Mouse (Mus musculus): ENCODE data around the gene Gsg1l. TPM values are rescaled to one million over a fixed set of nuclear protein-coding genes. Genes with fewer than 3 reads are reported as not detected.

Gsg1l gene
- polyA plus RNA-seq, 1 experiment from 2014 or later, result 0.55 TPM

DNA sequence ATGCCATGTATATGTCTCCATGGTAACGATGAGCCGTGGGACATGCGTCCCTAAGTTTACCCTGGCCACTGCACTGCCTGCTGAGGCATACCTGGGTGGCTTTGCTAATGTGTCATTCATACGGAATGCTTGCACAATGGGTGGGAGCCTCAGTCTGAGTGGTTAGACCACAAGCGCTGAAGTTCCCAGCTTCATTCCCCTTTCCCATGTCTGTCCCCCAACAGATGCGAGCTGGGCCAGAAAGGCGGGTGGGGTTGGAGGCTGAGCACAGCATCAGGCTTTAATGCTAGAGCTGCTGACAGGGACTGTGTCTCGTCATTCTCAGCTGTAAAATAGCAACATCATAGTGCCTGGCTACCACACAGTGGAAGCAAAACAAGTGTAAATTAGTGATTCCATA is 136.3 kb downstream of the Gsg1l start:
- H3K36me3 ChIP-seq (ENCODE audit: control insufficient read depth, insufficient read depth, low read length), result no peaks in the 10 kb centered on the region
- WGBS, result 66% methylated on average over 8 of the region's 8 CpGs

DNA sequence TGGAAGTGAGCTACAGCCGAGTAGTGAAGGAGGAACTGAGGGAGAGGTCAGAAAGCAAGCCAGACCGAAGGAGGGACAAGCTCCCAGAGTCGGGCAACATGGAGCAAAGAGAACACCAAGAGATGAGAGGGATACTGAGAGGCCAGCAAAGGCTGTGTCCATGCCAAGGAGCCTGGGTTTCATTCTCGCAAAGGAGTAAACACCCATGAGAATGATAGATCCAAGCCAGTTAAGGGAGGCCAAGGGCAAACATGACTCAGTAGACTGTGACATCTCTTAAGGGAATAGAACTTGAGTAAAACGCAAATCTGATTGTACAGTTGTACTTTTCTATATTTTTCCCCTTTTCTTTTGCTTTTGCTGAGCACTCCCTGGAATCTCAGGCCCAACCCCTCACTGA is 137.6 kb downstream of the Gsg1l start:
- no peak overlapping the region for H3K9ac ChIP-seq (ENCODE audit: low read length)
- no peak overlapping the region for H3K4me2 ChIP-seq (ENCODE audit: low read depth, severe bottlenecking)
- H3K36me3 ChIP-seq (ENCODE audit: control insufficient read depth, insufficient read depth, low read length), result no peaks in the 10 kb centered on the region
- H3K27ac ChIP-seq (replicated peaks; ENCODE audit: low read depth, low read length), result no peak overlapping the region
- ATAC-seq (ENCODE audit: insufficient number of reproducible peaks, low FRiP score, low TSS enrichment, low read depth), result no peak
- H3K4me3 ChIP-seq (ENCODE audit: low read depth, low read length), result no peak overlapping the region
- WGBS, result 87% methylated on average over 5 of the region's 5 CpGs
- H3K4me1 ChIP-seq (ENCODE audit: control insufficient read depth, insufficient read depth, low read length), result peaks cover 3% of the 10 kb centered on the region; the same call in 1 of the 2 replicates
- no peaks in the 10 kb centered on the region for H3K27me3 ChIP-seq (ENCODE audit: control insufficient read depth, insufficient read depth, low read length)
- DNase-seq (ENCODE audit: low spot score), result no peak
- no peaks in the 10 kb centered on the region for H3K9me3 ChIP-seq (ENCODE audit: control insufficient read depth, low read length)

More for the DNA sequence above, 136.3 kb downstream of the Gsg1l start:
- DNase-seq (ENCODE audit: low spot score) (no peak), ATAC-seq (ENCODE audit: insufficient number of reproducible peaks, low FRiP score, low TSS enrichment, low read depth) (no peak)
- Histone ChIP-seq H3K9ac (ENCODE audit: low read length) (no peak overlapping the region), H3K9me3 (ENCODE audit: control insufficient read depth, low read length) (no peaks in the 10 kb centered on the region), H3K4me3 (ENCODE audit: low read depth, low read length) (no peak overlapping the region), H3K4me2 (ENCODE audit: low read depth, severe bottlenecking) (no peak overlapping the region), H3K27me3 (ENCODE audit: control insufficient read depth, insufficient read depth, low read length) (no peaks in the 10 kb centered on the region), H3K27ac (replicated peaks; ENCODE audit: low read depth, low read length) (no peak overlapping the region), H3K4me1 (ENCODE audit: control insufficient read depth, insufficient read depth, low read length) (peaks cover 3% of the 10 kb centered on the region; the same call in 1 of the 2 replicates)

DNA sequence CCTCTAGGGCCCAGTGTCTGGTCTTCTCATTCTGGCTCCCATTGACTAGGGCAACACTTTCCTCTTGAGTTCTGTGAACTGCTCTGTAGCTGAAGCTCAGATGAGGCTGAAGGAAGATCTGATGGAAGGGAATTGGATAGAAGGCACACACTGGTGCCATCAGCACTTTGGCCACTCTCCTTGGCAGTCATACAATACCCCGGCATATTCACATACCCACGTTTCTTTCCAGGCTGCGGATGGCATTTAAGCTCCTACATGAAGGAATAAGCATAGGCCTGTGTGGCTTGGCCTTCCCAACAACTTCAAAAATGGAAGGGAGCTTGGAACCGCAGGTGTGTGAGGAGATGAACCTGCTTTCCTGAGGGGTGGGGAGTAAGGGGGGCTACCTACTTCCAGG is 138.7 kb downstream of the Gsg1l start:
- no peak overlapping the region for H3K9ac ChIP-seq (ENCODE audit: low read length)
- peaks cover 3% of the 10 kb centered on the region; the same call in 1 of the 2 replicates for H3K4me1 ChIP-seq (ENCODE audit: control insufficient read depth, insufficient read depth, low read length)
- H3K27me3 ChIP-seq (ENCODE audit: control insufficient read depth, insufficient read depth, low read length), result no peaks in the 10 kb centered on the region
- no peak overlapping the region for H3K4me2 ChIP-seq (ENCODE audit: low read depth, severe bottlenecking)
- 96% methylated on average over 4 of the region's 4 CpGs for WGBS
- no peaks in the 10 kb centered on the region for H3K9me3 ChIP-seq (ENCODE audit: control insufficient read depth, low read length)
- DNase-seq (ENCODE audit: low spot score) (no peak), ATAC-seq (ENCODE audit: insufficient number of reproducible peaks, low FRiP score, low TSS enrichment, low read depth) (no peak)
- H3K4me3 ChIP-seq (ENCODE audit: low read depth, low read length), result no peak overlapping the region
- H3K36me3 ChIP-seq (ENCODE audit: control insufficient read depth, insufficient read depth, low read length), result no peaks in the 10 kb centered on the region
- H3K27ac ChIP-seq (replicated peaks; ENCODE audit: low read depth, low read length), result no peak overlapping the region

DNA sequence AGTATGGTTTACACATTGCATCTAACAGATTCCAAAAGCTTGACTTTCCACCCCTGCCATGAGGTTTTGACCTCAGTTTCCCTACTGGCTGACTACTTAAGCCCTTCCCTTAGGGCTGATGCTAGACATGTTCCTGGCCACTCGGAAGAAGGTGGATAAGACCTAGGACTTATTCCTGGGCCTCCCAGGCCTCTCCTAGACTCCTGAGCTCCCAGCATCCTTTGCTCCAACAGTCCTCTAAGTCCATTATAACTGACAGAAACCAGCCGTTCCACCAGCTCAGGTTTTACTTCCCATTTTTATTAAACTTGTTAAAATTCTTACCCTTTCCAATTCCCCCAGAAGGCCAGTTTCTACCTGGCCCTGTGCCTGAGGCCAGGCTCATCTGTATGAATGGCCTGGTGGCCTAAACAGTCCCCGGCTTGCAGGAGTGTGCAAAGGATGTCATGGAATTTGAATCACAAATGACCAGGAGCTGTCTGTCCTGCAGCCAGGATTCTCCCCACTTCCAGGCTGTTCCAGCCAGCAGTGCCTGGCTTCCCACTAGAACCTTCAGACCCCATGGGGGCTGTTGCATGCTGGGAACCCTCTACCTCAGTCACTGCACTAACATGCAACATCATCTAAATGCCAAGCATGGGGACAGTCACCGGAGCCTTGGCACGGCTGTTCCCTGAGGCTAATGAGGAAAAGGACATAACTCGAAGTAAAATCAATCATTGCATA is 139.7 kb downstream of the Gsg1l start:
- no peak for ATAC-seq (ENCODE audit: insufficient number of reproducible peaks, low FRiP score, low TSS enrichment, low read depth)
- DNase-seq (ENCODE audit: low spot score), result no peak
- no peaks in the 10 kb centered on the region for H3K9me3 ChIP-seq (ENCODE audit: control insufficient read depth, low read length)
- H3K4me2 ChIP-seq (ENCODE audit: low read depth, severe bottlenecking), result no peak overlapping the region
- no peak overlapping the region for H3K27ac ChIP-seq (replicated peaks; ENCODE audit: low read depth, low read length)
- H3K4me3 ChIP-seq (ENCODE audit: low read depth, low read length), result no peak overlapping the region
- H3K9ac ChIP-seq (ENCODE audit: low read length), result no peak overlapping the region
- no peaks in the 10 kb centered on the region for H3K27me3 ChIP-seq (ENCODE audit: control insufficient read depth, insufficient read depth, low read length)
- H3K36me3 ChIP-seq (ENCODE audit: control insufficient read depth, insufficient read depth, low read length), result no peaks in the 10 kb centered on the region
- H3K4me1 ChIP-seq (ENCODE audit: control insufficient read depth, insufficient read depth, low read length), result peaks cover 3% of the 10 kb centered on the region; the same call in 1 of the 2 replicates
- 83% methylated on average over 6 of the region's 6 CpGs for WGBS

DNA sequence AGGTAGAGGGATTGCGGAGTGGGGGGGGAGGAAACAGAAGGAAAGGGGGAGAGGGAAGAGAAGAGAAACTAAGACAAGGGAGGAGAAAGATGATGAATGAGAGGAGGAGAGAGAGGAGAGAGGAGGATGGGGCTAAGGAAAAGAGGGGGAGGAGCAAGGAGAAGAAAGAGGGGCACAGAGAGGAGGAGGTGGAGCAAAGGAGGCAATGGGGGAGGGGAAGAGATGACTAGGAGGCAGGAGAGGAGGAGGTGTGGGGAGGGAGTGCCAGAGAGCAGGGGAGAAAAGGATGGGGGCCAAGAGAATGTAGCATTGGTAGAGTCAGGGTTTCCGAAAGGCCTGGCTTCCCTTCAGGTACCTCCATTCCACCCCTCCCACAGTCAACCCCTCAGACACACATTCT is 147.9 kb downstream of the Gsg1l start:
- Histone ChIP-seq H3K4me3 (ENCODE audit: low read depth, low read length) (no peak overlapping the region), H3K4me1 (ENCODE audit: control insufficient read depth, insufficient read depth, low read length) (peaks cover 13% of the 10 kb centered on the region), H3K9ac (ENCODE audit: low read length) (no peak overlapping the region), H3K27ac (replicated peaks; ENCODE audit: low read depth, low read length) (no peak overlapping the region), H3K27me3 (ENCODE audit: control insufficient read depth, insufficient read depth, low read length) (no peaks in the 10 kb centered on the region), H3K4me2 (ENCODE audit: low read depth, severe bottlenecking) (no peak overlapping the region), H3K9me3 (ENCODE audit: control insufficient read depth, low read length) (no peaks in the 10 kb centered on the region), H3K36me3 (ENCODE audit: control insufficient read depth, insufficient read depth, low read length) (no peaks in the 10 kb centered on the region)
- ATAC-seq (ENCODE audit: insufficient number of reproducible peaks, low FRiP score, low TSS enrichment, low read depth), result no peak
- DNase-seq (ENCODE audit: low spot score), result no peak
- WGBS, result 64% methylated on average over 2 of the region's 2 CpGs

DNA sequence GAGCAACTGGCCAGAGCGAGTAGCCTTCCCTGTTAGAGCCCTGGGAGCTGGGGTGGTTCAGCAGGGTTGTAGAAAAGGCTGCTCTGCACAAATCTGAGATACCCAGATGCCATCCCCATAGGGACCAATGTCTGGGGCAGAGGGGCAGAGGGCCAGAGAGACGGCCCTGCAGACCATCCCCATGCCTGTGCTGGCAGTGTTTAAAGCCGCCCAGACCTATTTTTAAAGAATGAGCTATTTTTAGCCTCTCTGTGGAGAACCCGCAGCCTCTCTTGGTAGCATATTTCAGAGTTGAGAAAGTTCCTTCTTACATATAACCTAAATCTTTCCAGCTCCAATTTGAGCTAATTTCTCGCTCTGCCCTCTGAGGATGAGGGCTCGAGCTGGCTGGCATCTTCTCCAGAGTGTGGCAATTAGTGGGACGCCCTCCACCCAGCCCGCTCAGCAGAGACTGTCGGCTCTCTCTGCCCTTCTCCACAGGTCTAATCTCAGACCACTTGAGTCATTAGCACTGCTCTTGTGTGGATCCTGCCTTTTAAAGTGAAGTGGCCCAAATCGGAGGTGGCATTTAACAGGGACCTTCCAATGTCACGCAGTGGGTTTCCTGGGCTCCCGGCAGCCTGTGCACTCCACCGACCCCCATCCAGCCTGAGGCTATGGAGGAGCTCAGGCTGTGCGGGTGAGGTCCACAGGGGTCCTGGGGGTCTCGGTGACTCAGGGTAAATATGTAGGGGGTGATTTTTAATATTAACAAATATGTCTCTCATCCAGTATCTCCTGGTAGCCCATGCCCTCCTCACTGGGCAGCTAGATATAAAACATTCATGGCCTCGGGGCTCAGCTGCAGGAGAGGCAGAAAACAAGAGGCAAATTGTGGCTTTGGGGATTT is 148.6 kb downstream of the Gsg1l start:
- Histone ChIP-seq H3K27me3 (ENCODE audit: control insufficient read depth, insufficient read depth, low read length) (no peaks in the 10 kb centered on the region), H3K4me1 (ENCODE audit: control insufficient read depth, insufficient read depth, low read length) (peaks cover 13% of the 10 kb centered on the region), H3K27ac (replicated peaks; ENCODE audit: low read depth, low read length) (no peak overlapping the region), H3K4me3 (ENCODE audit: low read depth, low read length) (no peak overlapping the region), H3K9me3 (ENCODE audit: control insufficient read depth, low read length) (no peaks in the 10 kb centered on the region), H3K4me2 (ENCODE audit: low read depth, severe bottlenecking) (no peak overlapping the region), H3K9ac (ENCODE audit: low read length) (0 out of 2 replicates have a peak overlapping the region, but pooled peaks have one; percentile 22), H3K36me3 (ENCODE audit: control insufficient read depth, insufficient read depth, low read length) (no peaks in the 10 kb centered on the region)
- no peak for ATAC-seq (ENCODE audit: insufficient number of reproducible peaks, low FRiP score, low TSS enrichment, low read depth)
- DNase-seq (ENCODE audit: low spot score), result no peak
- WGBS, result 21% methylated on average over 16 of the region's 16 CpGs

DNA sequence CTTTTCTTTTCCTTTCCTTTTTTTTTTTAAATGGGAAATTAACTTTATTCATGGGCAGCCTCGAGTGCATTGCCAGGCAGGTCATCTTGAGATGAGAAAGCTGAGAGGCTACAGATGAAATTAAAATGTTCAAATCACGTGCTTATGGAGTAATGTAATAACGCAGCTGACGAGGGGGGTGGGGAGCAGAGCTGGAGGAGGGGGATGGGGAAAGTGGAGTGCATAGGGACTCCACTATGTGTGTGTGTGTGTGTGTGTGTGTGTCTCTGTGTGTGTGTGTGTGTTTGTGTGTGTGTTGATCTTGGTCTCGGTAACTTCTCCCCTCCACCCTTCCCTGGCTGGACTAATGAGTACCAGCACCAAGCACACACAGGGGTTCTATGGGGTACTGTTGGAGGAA is 150.6 kb downstream of the Gsg1l start:
- WGBS, result 69% methylated on average over 5 of the region's 5 CpGs
- no peak overlapping the region for H3K27ac ChIP-seq (replicated peaks; ENCODE audit: low read depth, low read length)
- no peak for DNase-seq (ENCODE audit: low spot score)

DNA sequence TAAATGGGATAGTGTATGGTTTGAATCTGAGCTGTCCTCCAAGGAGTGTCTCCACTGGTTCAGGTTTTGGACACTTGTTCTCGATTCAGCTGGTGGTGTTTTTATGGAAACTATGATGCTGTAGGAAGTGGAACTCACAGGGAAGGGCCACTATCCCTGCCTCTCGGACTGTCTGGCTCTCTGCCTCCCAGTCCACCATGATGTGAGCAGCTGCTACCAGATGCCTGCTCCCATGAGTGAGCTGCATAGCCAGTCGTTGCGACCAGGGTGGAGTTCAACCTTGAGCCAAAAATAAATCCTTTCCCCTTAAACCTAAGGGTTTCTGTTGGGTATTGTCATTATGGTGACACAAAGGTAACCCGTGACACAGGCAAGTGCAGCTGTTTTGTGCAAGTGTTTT is 158.2 kb downstream of the Gsg1l start:
- DNase-seq (ENCODE audit: low spot score), result no peak
- Histone ChIP-seq H3K4me1 (ENCODE audit: control insufficient read depth, insufficient read depth, low read length) (no peaks in the 10 kb centered on the region), H3K36me3 (ENCODE audit: control insufficient read depth, insufficient read depth, low read length) (no peaks in the 10 kb centered on the region), H3K4me2 (ENCODE audit: low read depth, severe bottlenecking) (no peak overlapping the region), H3K9ac (ENCODE audit: low read length) (no peak overlapping the region), H3K27ac (replicated peaks; ENCODE audit: low read depth, low read length) (no peak overlapping the region), H3K27me3 (ENCODE audit: control insufficient read depth, insufficient read depth, low read length) (no peaks in the 10 kb centered on the region), H3K9me3 (ENCODE audit: control insufficient read depth, low read length) (no peaks in the 10 kb centered on the region), H3K4me3 (ENCODE audit: low read depth, low read length) (no peak overlapping the region)
- no peak for ATAC-seq (ENCODE audit: insufficient number of reproducible peaks, low FRiP score, low TSS enrichment, low read depth)
- WGBS, result 87% methylated on average over 5 of the region's 5 CpGs

More for the DNA sequence above, 150.6 kb downstream of the Gsg1l start:
- Histone ChIP-seq H3K27me3 (ENCODE audit: control insufficient read depth, insufficient read depth, low read length) (no peaks in the 10 kb centered on the region), H3K9me3 (ENCODE audit: control insufficient read depth, low read length) (no peaks in the 10 kb centered on the region), H3K4me1 (ENCODE audit: control insufficient read depth, insufficient read depth, low read length) (peaks cover 13% of the 10 kb centered on the region), H3K4me2 (ENCODE audit: low read depth, severe bottlenecking) (no peak overlapping the region), H3K36me3 (ENCODE audit: control insufficient read depth, insufficient read depth, low read length) (no peaks in the 10 kb centered on the region), H3K4me3 (ENCODE audit: low read depth, low read length) (no peak overlapping the region), H3K9ac (ENCODE audit: low read length) (no peak overlapping the region)
- no peak for ATAC-seq (ENCODE audit: insufficient number of reproducible peaks, low FRiP score, low TSS enrichment, low read depth)

All from limb, embryonic 11.5 days (tissue).